Mouse (Mus musculus) hindbrain, embryonic 10.5 days (tissue): ENCODE data around the gene Tmem91. TPM values are rescaled to one million over a fixed set of nuclear protein-coding genes. Genes with fewer than 3 reads are reported as not detected.
A peak's percentile ranks its signal among the peaks of the same experiment; 100 is the strongest.

Experiments used
- DNase-seq: peaks from one replicate; pipeline ENCODE4 v3.0.0-alpha.2; 2017; ENCODE audit warnings: low spot score
- H3K27ac ChIP-seq: fragments of 300-500 bp; sonication (generic); 2 replicates; pipeline ENCODE4 v1.5.1; 2016; ENCODE audit warnings: mild to moderate bottlenecking, moderate library complexity
- H3K27me3 ChIP-seq: fragments of 300-500 bp; sonication (generic); 2 replicates; pipeline ENCODE4 v1.6.1; 2016; ENCODE audit warnings: mild to moderate bottlenecking; ENCODE audit not compliant: poor library complexity, insufficient read depth, severe bottlenecking
- H3K36me3 ChIP-seq: fragments of 300-500 bp; sonication (generic); 2 replicates; pipeline ENCODE4 v1.6.1; 2016; ENCODE audit warnings: mild to moderate bottlenecking, moderate library complexity
- H3K4me1 ChIP-seq: fragments of 300-500 bp; sonication (generic); replicated peaks from 2 replicates; pipeline ENCODE4 v1.6.1; 2016; ENCODE audit warnings: mild to moderate bottlenecking
- H3K4me3 ChIP-seq: fragments of 300-500 bp; sonication (generic); 2 replicates; pipeline ENCODE4 v1.5.1; 2016; ENCODE audit warnings: mild to moderate bottlenecking, moderate library complexity
- H3K9me3 ChIP-seq: fragments of 300-500 bp; sonication (generic); 2 replicates; pipeline ENCODE4 v1.6.1; 2016; ENCODE audit warnings: mild to moderate bottlenecking, moderate library complexity
- WGBS: fragments of 180-500 bp; shearing (Covaris S2); methylation state at CpG from one replicate; pipeline ENCODE4 v1.1.7; 2016; 5-methylcytosine and 5-hydroxymethylcytosine counted together
- polyA plus RNA-seq: library from polyadenylated mRNA; unstranded; fragments of >200 nt; fragmentation: Nextera tagmentation; extraction: Ambion mirVana; gene quantifications from 2 replicates; pipeline ENCODE4 v1.2.1, GENCODE M21; 2016

The Tmem91 gene
- polyA plus RNA-seq, 1 experiment from 2014 or later: 3.2 TPM

DNA sequence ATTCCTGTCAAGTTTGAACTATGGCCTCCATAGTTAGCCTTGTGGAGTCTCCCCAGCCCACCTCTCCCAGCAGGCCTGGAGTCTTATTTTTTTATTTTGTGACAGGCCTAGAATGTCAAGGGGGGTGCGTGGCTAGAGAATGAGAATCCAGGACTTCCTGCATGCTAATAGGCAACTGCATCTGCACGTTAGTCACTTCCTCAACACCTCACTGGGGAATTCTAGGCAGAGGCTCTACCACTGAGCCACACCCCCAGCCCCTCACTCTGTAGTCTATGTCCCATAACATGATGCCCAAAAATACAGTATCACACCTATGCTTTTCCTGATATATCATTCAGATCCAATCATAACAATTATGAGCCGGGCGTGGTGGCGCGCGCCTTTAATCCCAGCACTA, 2.0 kb upstream of the Tmem91 start:
- no peak overlapping the region for H3K27ac ChIP-seq
- 94% methylated on average over 7 of the region's 7 CpGs for WGBS

DNA sequence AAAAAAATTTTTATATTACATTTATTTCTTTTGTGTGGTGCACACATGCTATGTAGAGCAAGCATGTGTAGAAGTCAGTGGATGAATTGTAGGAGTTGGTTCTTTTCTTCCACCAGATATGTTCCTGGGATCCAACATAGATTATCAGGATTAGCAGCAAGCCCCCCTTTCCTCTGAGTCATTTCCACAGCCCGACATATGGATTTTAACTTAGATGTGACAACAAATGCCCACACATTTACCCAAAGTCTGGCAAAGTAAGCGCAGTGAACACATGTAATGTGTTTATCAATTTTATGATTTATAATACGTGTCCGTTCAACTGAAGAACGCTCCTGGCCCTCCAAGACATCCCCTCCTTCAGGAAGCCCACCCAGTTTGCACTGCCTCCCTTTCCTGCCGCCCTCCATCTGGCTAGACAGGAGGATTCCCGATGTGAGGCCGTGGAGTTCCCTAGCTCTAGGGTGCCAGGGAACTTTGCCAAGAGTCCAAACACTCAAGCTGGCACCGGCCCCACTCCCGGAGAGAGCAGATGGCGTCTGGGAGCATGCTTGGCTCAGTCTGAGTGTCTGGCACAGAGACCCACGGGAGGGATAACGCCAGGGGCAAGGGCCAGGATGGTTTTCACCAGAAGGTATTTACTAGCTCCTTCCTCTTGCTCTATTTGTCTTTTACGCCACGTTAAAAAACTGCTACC, 1.3 kb upstream of the Tmem91 start:
- Histone ChIP-seq H3K27me3 (peaks cover 61% of the 10 kb centered on the region), H3K4me3 (no peak overlapping the region), H3K9me3 (peaks cover 3% of the 10 kb centered on the region; the same call in 1 of the 2 replicates), H3K36me3 (no peaks in the 10 kb centered on the region), H3K4me1 (peaks cover 20% of the 10 kb centered on the region), H3K27ac (no peak overlapping the region)
- no peak for DNase-seq
- 82% methylated on average over 15 of the region's 15 CpGs for WGBS

More for the DNA sequence above, 2.0 kb upstream of the Tmem91 start:
- no peak overlapping the region for H3K4me3 ChIP-seq
- peaks cover 3% of the 10 kb centered on the region; the same call in 1 of the 2 replicates for H3K9me3 ChIP-seq
- H3K36me3 ChIP-seq: no peaks in the 10 kb centered on the region
- peaks cover 26% of the 10 kb centered on the region for H3K4me1 ChIP-seq
- no peak for DNase-seq
- H3K27me3 ChIP-seq: peaks cover 61% of the 10 kb centered on the region

GRCm38 (mm10) chr7:25675405-25675804, 439 bp upstream of the Tmem91 start:
- Histone ChIP-seq H3K4me1 (peaks cover 13% of the 10 kb centered on the region), H3K27ac (no peak overlapping the region), H3K36me3 (0 out of 2 replicates have a peak, but pooled peaks cover 3% of the 10 kb centered on the region), H3K27me3 (peaks cover 61% of the 10 kb centered on the region), H3K4me3 (peak overlapping the region; percentile 46; the same call in 1 of the 2 replicates), H3K9me3 (peaks cover 3% of the 10 kb centered on the region; the same call in 1 of the 2 replicates)
- WGBS: 41% methylated on average over 6 of the region's 6 CpGs
- no peak for DNase-seq

GRCm38 (mm10) chr7:25674297-25674696, 669 bp downstream of the Tmem91 start:
- Histone ChIP-seq H3K27ac (no peak overlapping the region), H3K4me1 (peaks cover 8% of the 10 kb centered on the region), H3K27me3 (peaks cover 56% of the 10 kb centered on the region), H3K4me3 (peak overlapping the region; percentile 46), H3K36me3 (peaks cover 7% of the 10 kb centered on the region), H3K9me3 (peaks cover 3% of the 10 kb centered on the region; the same call in 1 of the 2 replicates)
- WGBS: 25% methylated on average over 9 of the region's 9 CpGs
- no peak for DNase-seq

GRCm38 (mm10) chr7:25672442-25672841, 2.5 kb downstream of the Tmem91 start:
- DNase-seq: no peak
- Histone ChIP-seq H3K9me3 (peaks cover 3% of the 10 kb centered on the region; the same call in 1 of the 2 replicates), H3K4me1 (peaks cover 8% of the 10 kb centered on the region), H3K27ac (no peak overlapping the region), H3K4me3 (no peak overlapping the region), H3K27me3 (peaks cover 40% of the 10 kb centered on the region), H3K36me3 (peaks cover 25% of the 10 kb centered on the region)
- 49% methylated on average over 4 of the region's 4 CpGs for WGBS

- Histone ChIP-seq H3K4me3 (no peak overlapping the region), H3K4me1 (peaks cover 8% of the 10 kb centered on the region), H3K27ac (no peak overlapping the region), H3K9me3 (peaks cover 3% of the 10 kb centered on the region; the same call in 1 of the 2 replicates), H3K36me3 (peaks cover 33% of the 10 kb centered on the region), H3K27me3 (peaks cover 37% of the 10 kb centered on the region)
- DNase-seq: no peak
- 75% methylated on average over 2 of the region's 2 CpGs for WGBS
These were observed 3.3 kb downstream of the Tmem91 start for GRCm38 (mm10) chr7:25671686-25672085.

DNA sequence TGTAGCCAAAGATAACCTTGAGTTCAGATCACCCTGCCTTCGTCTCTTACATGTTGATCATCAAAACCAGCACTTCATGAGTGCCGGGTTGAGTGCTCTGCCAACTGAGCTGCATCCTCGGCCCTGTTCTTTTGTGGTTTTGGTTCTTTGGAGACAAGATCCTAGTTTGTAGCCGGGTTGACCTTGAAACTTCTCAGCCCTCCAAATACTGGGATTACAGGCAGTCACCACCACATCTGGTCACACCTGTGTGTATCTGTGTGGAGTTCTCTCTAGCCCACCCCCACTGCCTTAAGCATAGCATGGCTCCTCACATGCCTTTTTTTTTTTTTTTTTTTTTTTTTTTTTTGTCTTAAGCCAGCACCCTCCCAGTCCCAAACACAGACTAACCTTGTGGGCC, 4.9 kb downstream of the Tmem91 start:
- 88% methylated on average over 4 of the region's 4 CpGs for WGBS

DNA sequence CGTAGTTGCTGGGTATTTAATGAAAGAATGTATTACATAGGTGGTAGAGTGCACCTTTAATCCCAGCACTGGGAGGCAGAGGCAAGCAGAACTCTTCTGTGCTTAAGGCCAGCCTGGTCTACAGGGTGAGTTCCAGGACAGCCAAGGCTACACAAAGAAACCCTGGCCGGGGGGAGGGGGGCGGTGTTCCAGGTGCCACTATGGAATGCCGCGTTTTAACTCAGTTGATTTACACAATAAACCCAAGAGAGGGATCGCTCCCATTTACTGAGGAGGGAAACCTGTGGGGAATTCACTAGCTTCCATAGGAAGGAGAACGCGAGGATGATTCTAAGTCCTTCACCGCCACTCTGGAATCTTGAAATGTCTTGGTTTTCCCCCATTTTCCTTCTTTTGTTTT, 5.3 kb downstream of the Tmem91 start:
- peaks cover 3% of the 10 kb centered on the region; the same call in 1 of the 2 replicates for H3K9me3 ChIP-seq
- 80% methylated on average over 9 of the region's 9 CpGs for WGBS
- H3K4me3 ChIP-seq: no peak overlapping the region
- H3K36me3 ChIP-seq: peaks cover 53% of the 10 kb centered on the region
- H3K27me3 ChIP-seq: peaks cover 16% of the 10 kb centered on the region
- DNase-seq: no peak
- peaks cover 3% of the 10 kb centered on the region for H3K4me1 ChIP-seq
- no peak overlapping the region for H3K27ac ChIP-seq

More for the DNA sequence above, 4.9 kb downstream of the Tmem91 start:
- H3K27me3 ChIP-seq: peaks cover 21% of the 10 kb centered on the region
- peaks cover 49% of the 10 kb centered on the region for H3K36me3 ChIP-seq
- H3K27ac ChIP-seq: no peak overlapping the region
- peaks cover 7% of the 10 kb centered on the region for H3K4me1 ChIP-seq
- no peak for DNase-seq
- H3K9me3 ChIP-seq: peaks cover 3% of the 10 kb centered on the region; the same call in 1 of the 2 replicates
- no peak overlapping the region for H3K4me3 ChIP-seq

GRCm38 (mm10) chr7:25669158-25669557, 5.8 kb downstream of the Tmem91 start:
- WGBS: 88% methylated on average over 10 of the region's 10 CpGs

DNA sequence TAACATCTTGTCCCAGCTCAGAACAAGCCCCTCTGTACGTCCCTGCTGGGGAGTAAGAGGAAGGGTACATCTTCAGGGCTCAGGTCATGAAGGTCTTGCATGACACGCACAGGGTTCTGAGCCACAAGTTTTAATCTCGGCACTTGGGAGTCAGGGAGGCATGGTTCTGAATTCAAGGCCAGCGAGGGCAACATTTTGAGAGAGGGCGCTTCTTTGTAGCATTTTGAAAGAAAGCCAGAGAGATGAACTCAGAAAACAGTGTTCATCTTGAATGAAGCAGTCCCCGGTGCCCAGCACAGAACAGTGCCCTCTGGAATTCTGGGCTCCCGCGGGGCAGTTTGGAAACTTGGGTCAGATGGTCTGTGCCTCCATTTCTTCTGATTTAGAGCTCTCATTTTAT, 8.6 kb downstream of the Tmem91 start:
- WGBS: 93% methylated on average over 8 of the region's 8 CpGs
- DNase-seq: no peak
- H3K4me3 ChIP-seq: no peak overlapping the region
- no peak overlapping the region for H3K27ac ChIP-seq
- no peaks in the 10 kb centered on the region for H3K27me3 ChIP-seq
- H3K9me3 ChIP-seq: no peaks in the 10 kb centered on the region
- H3K36me3 ChIP-seq: peaks cover 79% of the 10 kb centered on the region
- no peaks in the 10 kb centered on the region for H3K4me1 ChIP-seq

More at GRCm38 (mm10) chr7:25669158-25669557, 5.8 kb downstream of the Tmem91 start:
- H3K27me3 ChIP-seq: peaks cover 11% of the 10 kb centered on the region
- DNase-seq: no peak
- H3K27ac ChIP-seq: no peak overlapping the region
- no peak overlapping the region for H3K4me3 ChIP-seq
- peaks cover 58% of the 10 kb centered on the region for H3K36me3 ChIP-seq
- peaks cover 3% of the 10 kb centered on the region; the same call in 1 of the 2 replicates for H3K9me3 ChIP-seq
- no peaks in the 10 kb centered on the region for H3K4me1 ChIP-seq

- Histone ChIP-seq H3K27ac (peak within 1 kb of the TSS; percentile 93), H3K4me3 (peak within 1 kb of the TSS; percentile 76), H3K27me3 (no peaks in the 10 kb centered on the region), H3K36me3 (peaks cover 21% of the 10 kb centered on the region), H3K9me3 (no peaks in the 10 kb centered on the region), H3K4me1 (peaks cover 22% of the 10 kb centered on the region)
- WGBS: under 1% methylated on average over 50 of the region's 50 CpGs
- DNase-seq: peak; percentile 99
These were observed 16.1 kb downstream of the Tmem91 start, which contains the start of the genes Bckdha and Exosc5 for GRCm38 (mm10) chr7:25658657-25659472. TSS of gene Bckdha (minus strand) at chr7:25658981. TSS of gene Exosc5 (plus strand) at chr7:25659164.

GRCm38 (mm10) chr7:25657785-25658184, 17.2 kb downstream of the Tmem91 start:
- Histone ChIP-seq H3K4me1 (peaks cover 22% of the 10 kb centered on the region), H3K9me3 (no peaks in the 10 kb centered on the region), H3K27ac (peak overlapping the region; percentile 93; the same call in 1 of the 2 replicates), H3K36me3 (peaks cover 10% of the 10 kb centered on the region), H3K27me3 (no peaks in the 10 kb centered on the region), H3K4me3 (peak overlapping the region; percentile 76)
- DNase-seq: no peak
- WGBS: 41% methylated on average over 10 of the region's 10 CpGs
